Mouse (Mus musculus) duodenum, adult 2 months (tissue): ENCODE measurements around the gene Vmn2r43. TPM values are rescaled to one million over a fixed set of nuclear protein-coding genes. Genes with fewer than 3 reads are reported as not detected.

Source experiments
- polyA plus RNA-seq: library from polyadenylated mRNA; depleted of rRNA; stranded (reverse); fragments of >200 nt; gene quantifications from 2 replicates; pipeline ENCODE4 v1.2.3, GENCODE M21; 2012; ENCODE audit warnings: low replicate concordance; rRNA removed

Gene Vmn2r43
- polyA plus RNA-seq: not detected in 2 replicates

GRCm38 (mm10) chr7:8260499-8260898 is at the start of gene Vmn2r43:
Gene Vmn2r43 (minus strand): TSS chr7:8260599.

GRCm38 (mm10) chr7:8200220-8200619 is 60.2 kb downstream of the Vmn2r43 start, which contains the start of gene Vmn2r42:
Gene Vmn2r42 (minus strand): TSS chr7:8200320.

Other genes with a start within 250 kb of the Vmn2r43 start
- not detected in 2 replicates for gene Vmn2r41, start 98.9 kb downstream of the Vmn2r43 start, polyA plus RNA-seq
- gene Vmn2r42, start 60.3 kb downstream of the Vmn2r43 start, polyA plus RNA-seq: not detected in 2 replicates
- not detected in 2 replicates for gene Vmn2r44, start 122.7 kb upstream of the Vmn2r43 start, polyA plus RNA-seq
- gene Vmn2r45, start 228.5 kb upstream of the Vmn2r43 start, polyA plus RNA-seq: not detected in 2 replicates